Mouse (Mus musculus) E14TG2a.4 (cell line): Measurements from ENCODE around the gene Gcnt3.

Experiments
- CTCF ChIP-seq: conservative IDR thresholded peaks from 2 replicates; pipeline ENCODE4 v1.5.1; 2014; ENCODE audit warnings: low read length
- POU5F1 ChIP-seq: IDR thresholded peaks from 2 replicates; pipeline ENCODE4 v1.6.1; 2014; ENCODE audit warnings: low read length, borderline replicate concordance

DNA sequence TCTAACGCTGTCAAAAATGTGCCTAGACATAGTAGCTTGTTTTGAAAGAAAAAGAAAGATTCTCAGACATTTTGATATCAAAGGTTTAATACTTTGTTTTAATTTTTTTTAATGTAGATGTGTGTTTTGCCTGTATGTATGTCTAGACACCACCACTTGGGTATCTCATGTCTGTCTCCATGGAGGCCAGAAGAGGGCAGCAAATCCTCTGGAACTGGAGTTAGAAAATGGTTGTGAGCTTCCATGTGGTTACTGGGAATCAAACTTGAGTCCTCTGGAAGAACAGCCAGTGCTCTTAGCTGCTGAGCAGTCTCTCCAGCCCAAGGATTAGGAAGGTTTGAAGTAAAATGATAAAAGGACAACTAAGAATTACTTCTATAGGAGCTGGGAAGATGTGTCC, 38.6 kb downstream of the Gcnt3 start:
- peak; percentile 15; the same call in 1 of the 2 replicates for TF ChIP-seq CTCF
- TF ChIP-seq POU5F1 = no peak
